Mouse (Mus musculus) mouse trophoblast stem cell (cell line): ENCODE measurements around the gene Whamm.

Experiments
- in situ Hi-C, 2 experiments: fragments of 300-500 bp; cut with MseI, MboI; formaldehyde crosslinking; loops; 2 replicates in 1 of 2; 3 replicates in 1 of 2; pipeline ENCODE4 v1.15.1; 2025

Gene Whamm

GRCm38 (mm10) chr7:81563506-81564015 lies 7.5 kb upstream of the Whamm start:
- in situ Hi-C loops = no loop called here

GRCm38 (mm10) chr7:81564766-81565165 lies 6.3 kb upstream of the Whamm start:
- in situ Hi-C loops = no loop called here

- in situ Hi-C loops = no loop called here
Observed at GRCm38 (mm10) chr7:81565381-81566055, 5.5 kb upstream of the Whamm start.

- in situ Hi-C loops = no loop called here
Observed at GRCm38 (mm10) chr7:81566332-81566731, 4.7 kb upstream of the Whamm start.

GRCm38 (mm10) chr7:81566892-81567291 lies 4.2 kb upstream of the Whamm start, which contains the start of gene Fsd2:
TSS of gene Fsd2 (minus strand) at chr7:81566944.
- in situ Hi-C loops = no loop called here

GRCm38 (mm10) chr7:81567396-81567795 lies 3.7 kb upstream of the Whamm start:
- in situ Hi-C loops = no loop called here

- in situ Hi-C loops = no loop called here
Observed at GRCm38 (mm10) chr7:81569851-81570250, 1.2 kb upstream of the Whamm start.

- in situ Hi-C loops = no loop called here
Observed at GRCm38 (mm10) chr7:81570271-81570670, 795 bp upstream of the Whamm start.

GRCm38 (mm10) chr7:81570752-81571107 lies 336 bp upstream of the Whamm start:
- in situ Hi-C loops = no loop called here

GRCm38 (mm10) chr7:81571941-81572441 lies 925 bp downstream of the Whamm start:
- in situ Hi-C loops = no loop called here

- in situ Hi-C loops = no loop called here
Observed at GRCm38 (mm10) chr7:81572610-81573268, 1.7 kb downstream of the Whamm start.

- in situ Hi-C loops = no loop called here
Observed at GRCm38 (mm10) chr7:81573397-81573796, 2.3 kb downstream of the Whamm start.

- in situ Hi-C loops = no loop called here
Observed at GRCm38 (mm10) chr7:81573821-81574220, 2.8 kb downstream of the Whamm start.

- in situ Hi-C loops = no loop called here
Observed at GRCm38 (mm10) chr7:81575606-81576005, 4.5 kb downstream of the Whamm start.

- in situ Hi-C loops = no loop called here
Observed at GRCm38 (mm10) chr7:81577872-81578271, 6.8 kb downstream of the Whamm start.

- in situ Hi-C loops = no loop called here
Observed at GRCm38 (mm10) chr7:81578413-81578812, 7.3 kb downstream of the Whamm start.

- in situ Hi-C loops = no loop called here
Observed at GRCm38 (mm10) chr7:81579312-81579711, 8.2 kb downstream of the Whamm start.

- in situ Hi-C loops = no loop called here
Observed at GRCm38 (mm10) chr7:81583512-81583911, 12.4 kb downstream of the Whamm start.

- in situ Hi-C loops = no loop called here
Observed at GRCm38 (mm10) chr7:81585326-81585725, 14.3 kb downstream of the Whamm start.

GRCm38 (mm10) chr7:81587238-81587637 lies 16.2 kb downstream of the Whamm start:
- in situ Hi-C loops = no loop called here

GRCm38 (mm10) chr7:81592686-81593085 lies 21.6 kb downstream of the Whamm start:
- in situ Hi-C loops = no loop called here

GRCm38 (mm10) chr7:81593387-81593786 lies 22.3 kb downstream of the Whamm start:
- in situ Hi-C loops = no loop called here

GRCm38 (mm10) chr7:81595056-81595455 lies 24.0 kb downstream of the Whamm start:
- in situ Hi-C loops = no loop called here
